Mouse (Mus musculus): ENCODE results near the gene Pmel.
"Not testable (repeated sequence)": the region's sequence is repeated elsewhere in the genome, so short reads cannot be mapped to it uniquely, and the experiment has no call there.

Gene Pmel

DNA sequence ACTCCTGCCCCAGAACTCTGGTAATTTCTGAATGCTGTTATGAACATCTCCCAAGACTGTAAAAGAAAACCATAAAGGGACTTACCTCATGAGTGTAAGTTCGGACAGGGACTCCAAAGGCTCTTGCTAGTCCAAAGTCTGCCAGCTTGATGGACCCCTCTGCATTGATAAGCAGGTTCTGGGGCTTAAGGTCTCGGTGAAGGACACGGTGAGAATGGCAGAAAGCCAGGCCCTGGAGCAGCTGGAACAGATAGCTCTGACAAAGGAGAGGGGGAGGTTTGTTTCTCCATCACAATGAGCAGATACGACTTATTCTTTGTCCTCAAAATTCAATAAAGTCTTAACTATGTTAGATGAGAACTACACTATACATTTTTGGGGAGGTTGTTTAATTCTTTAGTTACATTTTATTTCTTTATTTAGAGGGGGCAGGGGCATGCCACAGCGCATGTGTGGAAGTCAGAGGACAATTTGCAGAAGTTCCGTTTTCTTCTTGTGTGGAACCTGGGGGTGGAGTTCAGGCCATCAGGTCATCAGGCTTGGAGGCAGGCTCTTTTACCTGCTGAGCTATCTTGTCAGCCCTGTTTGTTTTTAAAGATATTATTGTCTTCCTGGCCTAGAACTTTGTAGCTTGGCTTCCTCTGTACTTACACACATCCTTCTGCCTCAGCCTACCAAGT is 1.5 kb upstream of the Pmel start:
- DNase-seq (ENCODE audit: low spot score in 2 of 2): no peak

DNA sequence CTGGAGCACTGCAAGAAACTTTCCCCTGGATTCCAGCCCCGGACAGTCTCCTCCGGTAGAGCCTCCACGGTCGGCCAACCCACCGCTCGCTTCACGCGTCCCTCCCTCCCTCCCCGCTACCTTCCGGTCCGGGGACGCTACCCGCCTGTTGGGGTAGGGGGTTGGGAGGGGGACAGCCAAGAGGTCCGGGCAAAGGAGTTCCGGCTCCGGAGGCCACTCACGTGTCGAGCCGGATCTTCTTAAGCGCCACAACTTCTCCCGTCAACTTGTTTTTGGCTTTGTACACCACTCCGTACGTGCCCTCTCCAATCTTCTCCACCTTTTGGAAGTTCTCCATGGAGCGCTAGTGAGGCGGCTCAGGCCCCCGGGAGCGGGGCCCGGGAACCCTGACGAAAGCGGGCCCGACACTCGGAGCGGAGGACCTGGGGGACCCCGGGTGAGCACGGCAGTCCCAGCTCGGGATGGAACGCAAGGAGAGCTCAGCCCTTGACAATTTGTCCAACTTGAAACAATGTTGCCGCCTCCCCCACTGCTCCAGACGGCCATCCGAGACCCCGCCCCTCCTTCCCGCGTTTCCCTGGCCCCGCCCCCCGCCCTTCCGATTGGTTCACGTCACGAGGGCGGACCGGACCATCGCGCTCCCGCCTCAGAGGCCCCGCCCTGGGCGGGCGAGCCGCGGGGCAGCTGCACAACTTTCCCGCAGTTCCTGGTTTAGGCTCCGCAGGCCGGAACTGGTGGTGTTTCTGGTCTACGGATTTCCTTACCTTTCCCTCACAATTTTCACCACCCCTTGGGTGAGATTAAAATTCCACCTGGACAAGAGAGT is 709 bp downstream of the Pmel start, which contains the start of gene Cdk2:
TSS of gene Cdk2 (minus strand) at position 541 of the 826 bp plus-strand sequence.
- DNase-seq (ENCODE audit: low spot score in 2 of 2): peak; percentile 68 to 87

DNA sequence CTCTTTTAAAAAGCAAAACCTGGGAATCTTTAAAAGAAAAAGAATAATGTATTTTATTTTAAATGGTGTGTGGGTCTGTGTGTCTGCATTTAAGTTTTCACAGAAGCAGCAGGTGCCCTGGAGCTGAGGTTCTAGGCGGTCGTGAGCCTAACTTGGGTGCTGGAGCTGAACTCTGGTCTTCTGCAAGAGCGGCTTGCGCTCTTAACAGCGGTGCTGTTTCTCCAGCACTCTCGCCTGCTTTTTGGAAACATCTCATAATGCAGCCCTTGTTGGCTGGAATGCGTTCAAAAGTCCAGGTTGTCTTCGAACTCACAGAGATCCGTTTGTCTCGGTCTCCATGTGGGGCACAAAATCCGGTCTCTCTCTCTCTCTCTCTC is 1.3 kb downstream of the Pmel start:
- no peak for DNase-seq (ENCODE audit: low spot score in 2 of 2)

DNA sequence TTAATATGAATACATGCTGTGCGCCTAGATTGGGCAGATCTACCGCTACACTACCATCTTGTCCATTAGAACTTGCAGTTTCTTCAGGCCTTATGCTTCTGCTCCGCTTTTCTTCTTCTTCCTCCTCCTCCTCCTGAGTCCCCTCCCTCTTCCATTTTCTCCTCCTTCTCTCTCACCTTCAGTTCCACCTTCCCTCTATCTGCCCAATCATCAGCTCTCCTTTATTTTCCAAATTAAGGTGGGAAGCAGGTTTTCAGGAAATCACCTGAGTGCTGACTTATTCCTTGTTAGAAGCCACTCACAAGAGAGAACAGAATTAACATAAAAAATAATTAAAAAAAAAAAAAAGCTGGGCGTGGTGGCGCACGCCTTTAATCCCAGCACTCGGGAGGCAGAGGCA is 7.3 kb downstream of the Pmel start:
- not testable (repeated sequence) for DNase-seq (ENCODE audit: low spot score in 2 of 2)

DNA sequence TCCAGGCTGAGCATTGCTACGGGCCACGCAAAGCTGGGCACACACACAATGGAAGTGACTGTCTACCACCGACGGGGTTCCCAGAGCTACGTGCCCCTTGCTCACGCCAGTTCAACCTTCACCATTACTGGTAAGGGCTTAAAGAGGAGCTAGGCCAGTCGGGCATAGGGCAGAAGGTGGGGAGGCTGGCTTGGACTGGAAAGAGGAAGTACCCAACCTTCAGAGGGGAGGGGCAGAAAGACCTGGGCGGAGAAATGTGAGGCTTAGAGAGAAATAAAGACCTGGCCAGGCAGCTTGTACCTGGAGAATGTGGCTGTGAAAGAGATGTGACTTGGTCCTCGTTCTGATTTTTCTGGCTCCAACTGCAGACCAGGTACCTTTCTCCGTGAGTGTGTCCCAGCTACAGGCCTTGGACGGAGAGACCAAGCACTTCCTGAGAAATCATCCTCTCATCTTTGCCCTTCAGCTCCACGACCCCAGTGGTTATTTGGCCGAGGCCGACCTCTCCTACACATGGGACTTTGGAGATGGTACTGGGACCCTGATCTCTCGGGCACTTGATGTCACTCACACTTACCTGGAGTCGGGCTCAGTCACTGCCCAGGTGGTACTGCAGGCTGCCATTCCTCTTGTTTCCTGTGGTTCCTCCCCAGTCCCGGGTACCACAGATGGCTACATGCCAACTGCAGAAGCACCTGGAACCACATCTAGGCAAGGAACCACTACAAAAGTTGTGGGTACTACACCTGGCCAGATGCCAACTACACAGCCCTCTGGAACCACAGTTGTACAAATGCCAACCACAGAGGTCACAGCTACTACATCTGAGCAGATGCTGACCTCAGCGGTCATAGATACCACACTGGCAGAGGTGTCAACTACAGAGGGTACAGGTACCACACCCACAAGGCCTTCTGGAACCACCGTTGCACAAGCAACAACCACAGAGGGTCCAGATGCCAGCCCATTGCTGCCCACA is 11.9 kb downstream of the Pmel start:
- no peak for DNase-seq (ENCODE audit: low spot score in 2 of 2)

DNA sequence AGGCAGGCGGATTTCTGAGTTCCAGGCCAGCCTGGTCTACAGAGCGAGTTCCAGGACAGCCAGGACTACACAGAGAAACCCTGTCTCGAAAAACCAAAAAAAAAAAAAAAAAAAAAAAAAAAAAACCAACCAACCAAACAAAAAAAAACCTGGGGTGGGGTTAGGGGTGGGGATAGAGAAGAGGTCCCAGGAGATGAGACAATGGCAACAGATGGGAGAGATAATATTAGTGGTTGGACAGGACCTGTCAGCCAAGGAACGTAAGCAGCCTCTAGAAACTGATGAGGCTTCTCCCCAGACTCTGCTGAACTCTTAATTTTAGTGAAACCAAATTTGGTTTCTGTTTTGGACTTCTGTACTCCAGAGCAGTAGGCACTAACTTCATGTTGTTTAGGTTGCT is 21.5 kb downstream of the Pmel start:
- DNase-seq (ENCODE audit: low spot score in 2 of 2): not testable (repeated sequence)

DNA sequence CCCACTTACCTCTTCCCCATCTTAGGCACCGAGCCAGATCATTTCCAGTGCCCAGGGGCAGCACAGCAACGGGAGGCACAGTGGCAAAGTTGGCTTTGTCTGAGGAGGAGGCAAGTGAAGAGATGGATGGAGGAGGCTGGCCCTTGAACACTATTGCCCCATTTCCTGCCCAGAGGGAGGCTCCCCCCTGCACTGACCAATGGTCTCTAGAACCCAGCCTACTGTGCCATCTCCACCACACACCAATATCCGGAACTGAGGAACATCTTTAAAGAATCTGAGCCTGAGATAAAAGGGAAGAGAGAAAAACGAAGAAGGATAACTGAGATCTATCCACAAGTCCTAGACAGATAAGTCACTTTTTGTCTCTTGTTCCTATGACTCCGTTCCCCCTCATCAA is 24.1 kb downstream of the Pmel start:
- no peak for DNase-seq (ENCODE audit: low spot score in 2 of 2)

DNA sequence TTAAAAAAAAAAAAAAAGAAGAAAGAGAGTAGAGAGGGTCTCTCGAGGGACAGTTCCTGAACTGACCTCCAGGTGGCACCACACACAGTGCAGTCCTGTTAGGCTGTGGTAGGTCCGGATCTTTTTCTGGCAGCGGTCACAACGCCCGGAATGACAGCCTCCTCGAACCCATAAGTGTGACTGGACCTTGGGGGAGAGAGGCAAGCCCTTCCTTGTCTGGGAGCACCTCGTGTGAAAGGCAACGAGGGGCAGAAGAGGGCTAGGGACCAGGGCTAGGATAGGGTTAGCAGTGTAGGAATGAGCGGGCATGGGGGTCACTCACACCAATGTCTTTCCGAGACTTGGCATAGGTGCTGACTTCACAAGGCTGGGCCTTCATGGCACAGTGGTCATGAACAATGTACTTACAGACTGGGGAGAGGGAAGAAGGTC is 27.0 kb downstream of the Pmel start:
- peak in 1 of 2 experiments; percentile 49 for DNase-seq (ENCODE audit: low spot score in 2 of 2)

DNA sequence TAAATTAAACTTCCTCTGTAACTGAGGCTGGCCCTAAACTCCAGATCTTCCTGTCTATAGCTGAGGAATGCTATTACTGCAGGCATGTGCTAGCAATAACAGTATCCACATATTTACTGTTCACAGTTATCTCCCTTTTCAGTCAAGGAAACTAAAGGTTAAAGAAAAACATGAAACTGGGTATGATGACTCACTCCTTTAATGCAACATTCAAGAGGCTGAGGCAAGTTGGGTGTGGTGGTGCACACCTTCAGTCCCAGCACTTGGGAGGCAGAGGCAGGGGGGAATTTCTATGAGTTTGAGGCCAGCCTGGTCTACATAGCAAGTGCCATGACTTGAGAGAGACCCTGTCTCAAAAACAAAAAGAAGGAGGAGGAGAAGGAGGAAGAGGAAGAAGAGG is 28.0 kb downstream of the Pmel start:
- DNase-seq (ENCODE audit: low spot score in 2 of 2): no peak

DNA sequence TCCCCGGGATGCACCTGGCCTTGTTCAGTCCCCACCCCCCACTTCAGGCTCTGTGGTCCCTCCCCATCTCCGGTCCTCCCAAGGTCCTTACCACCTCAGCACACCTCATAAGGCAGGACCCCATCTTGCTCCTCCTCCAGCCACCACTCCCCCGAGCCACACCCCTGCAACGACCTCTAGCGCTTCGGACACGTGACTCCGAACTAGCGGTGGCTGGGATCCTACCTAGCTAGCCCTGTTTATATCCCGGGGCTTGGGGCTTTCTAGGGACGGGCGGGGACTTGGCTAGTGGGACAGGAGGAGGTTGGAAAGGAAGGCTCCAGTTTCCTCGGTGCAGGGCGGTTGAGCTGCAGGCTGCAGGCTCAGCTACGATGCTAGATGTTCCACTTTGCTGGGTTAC is 33.4 kb downstream of the Pmel start:
- no peak for DNase-seq (ENCODE audit: low spot score in 2 of 2)

DNA sequence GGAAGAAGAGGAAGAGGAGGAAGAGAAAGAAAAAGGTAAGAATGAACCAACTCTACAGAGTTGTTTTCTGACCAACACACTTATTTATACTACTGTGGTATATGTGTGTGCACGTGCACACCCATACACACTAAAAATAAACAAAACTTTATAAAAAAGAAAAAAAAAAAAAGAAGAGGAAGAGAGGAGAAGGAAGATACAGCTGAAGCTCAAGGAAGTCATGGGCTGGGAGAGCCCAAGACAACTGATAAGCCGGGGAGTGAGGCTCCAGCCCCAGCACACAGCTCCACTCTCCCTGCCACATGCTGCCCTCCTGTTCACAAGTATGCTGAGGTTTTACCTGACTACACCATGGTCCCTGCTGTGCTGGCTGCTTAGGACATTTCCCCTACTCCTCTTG is 36.3 kb downstream of the Pmel start:
- DNase-seq (ENCODE audit: low spot score in 2 of 2): no peak

DNA sequence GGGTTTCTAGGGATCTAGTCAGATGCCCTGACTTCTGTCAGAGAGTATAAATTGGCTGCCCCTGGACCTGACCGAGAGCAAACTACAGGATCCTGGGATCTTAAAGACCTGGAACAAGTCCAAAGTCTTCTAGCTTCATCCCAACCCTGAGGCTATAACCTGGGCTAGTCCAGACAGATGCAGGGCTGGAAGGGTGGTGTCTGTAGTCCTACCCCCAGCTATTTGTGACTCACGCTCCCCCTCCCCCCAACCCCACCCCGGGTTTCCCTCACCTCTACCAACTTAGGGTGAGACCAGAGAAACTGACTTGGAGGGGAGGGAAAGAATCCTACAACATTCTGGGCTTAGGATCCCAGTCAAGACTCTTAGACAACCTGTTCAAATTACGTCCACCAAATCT is 38.6 kb downstream of the Pmel start:
- DNase-seq (ENCODE audit: low spot score in 2 of 2): no peak

DNA sequence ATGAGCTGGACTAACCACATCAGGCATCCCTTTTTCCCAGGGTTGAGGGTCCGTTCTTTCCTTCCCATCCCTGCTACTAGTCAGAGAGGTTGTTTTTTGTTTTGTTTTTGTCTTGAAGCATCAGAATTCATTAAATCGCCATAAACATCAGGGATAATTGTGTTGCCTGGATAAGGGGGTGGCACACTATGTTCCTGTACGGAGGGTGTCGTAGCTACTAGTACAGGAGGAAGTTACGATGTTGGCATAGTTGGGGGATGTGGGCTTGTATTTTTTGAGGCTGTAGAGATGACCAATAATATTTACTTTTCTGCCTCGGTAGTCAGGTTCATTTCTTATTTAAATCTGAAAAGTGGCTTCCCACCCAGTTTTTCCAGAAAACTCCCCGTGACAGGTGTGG is 39.2 kb downstream of the Pmel start:
- DNase-seq (ENCODE audit: low spot score in 2 of 2): no peak

DNA sequence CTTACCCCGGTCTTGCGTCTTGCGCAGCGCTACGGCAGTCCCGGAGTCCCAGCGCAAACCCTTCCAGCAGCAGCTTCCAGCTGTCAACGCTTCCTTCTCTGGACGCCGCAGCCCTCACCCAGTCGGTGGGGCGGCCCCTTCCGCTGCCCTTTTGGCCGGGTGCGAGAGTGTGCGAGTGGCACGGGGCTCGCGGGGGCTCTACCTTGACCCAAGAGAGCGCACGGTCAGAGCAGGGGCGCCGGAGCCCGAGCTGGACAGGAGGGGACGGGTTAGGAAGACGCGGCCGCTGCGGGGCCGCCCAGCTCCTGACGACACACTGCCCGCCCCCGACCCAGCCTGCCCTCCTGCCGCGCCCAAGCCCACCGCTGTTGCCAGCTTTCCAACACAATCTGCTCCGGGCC is 39.8 kb downstream of the Pmel start:
- DNase-seq (ENCODE audit: low spot score in 2 of 2): peak in 1 of 2 experiments; percentile 37

DNA sequence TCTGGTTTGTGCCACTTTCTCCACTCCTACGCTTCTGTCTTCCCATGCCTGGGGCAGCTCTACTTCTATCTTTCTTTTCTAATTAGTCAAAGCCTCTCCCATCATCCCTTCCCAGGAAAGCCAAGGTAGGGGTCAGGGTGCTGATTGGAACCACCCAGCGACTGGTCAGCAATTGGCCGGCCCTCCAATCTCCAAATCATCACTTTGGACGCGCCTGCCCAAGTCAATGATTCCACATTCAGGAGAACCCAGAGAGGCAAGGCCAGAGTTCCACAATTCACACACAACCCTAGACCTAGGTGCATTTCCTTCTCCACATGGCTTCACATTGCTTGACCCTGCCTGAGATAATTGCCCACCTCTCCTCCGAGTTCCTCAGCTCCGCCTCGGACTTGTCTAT is 40.2 kb downstream of the Pmel start:
- no peak for DNase-seq (ENCODE audit: low spot score in 2 of 2)

DNA sequence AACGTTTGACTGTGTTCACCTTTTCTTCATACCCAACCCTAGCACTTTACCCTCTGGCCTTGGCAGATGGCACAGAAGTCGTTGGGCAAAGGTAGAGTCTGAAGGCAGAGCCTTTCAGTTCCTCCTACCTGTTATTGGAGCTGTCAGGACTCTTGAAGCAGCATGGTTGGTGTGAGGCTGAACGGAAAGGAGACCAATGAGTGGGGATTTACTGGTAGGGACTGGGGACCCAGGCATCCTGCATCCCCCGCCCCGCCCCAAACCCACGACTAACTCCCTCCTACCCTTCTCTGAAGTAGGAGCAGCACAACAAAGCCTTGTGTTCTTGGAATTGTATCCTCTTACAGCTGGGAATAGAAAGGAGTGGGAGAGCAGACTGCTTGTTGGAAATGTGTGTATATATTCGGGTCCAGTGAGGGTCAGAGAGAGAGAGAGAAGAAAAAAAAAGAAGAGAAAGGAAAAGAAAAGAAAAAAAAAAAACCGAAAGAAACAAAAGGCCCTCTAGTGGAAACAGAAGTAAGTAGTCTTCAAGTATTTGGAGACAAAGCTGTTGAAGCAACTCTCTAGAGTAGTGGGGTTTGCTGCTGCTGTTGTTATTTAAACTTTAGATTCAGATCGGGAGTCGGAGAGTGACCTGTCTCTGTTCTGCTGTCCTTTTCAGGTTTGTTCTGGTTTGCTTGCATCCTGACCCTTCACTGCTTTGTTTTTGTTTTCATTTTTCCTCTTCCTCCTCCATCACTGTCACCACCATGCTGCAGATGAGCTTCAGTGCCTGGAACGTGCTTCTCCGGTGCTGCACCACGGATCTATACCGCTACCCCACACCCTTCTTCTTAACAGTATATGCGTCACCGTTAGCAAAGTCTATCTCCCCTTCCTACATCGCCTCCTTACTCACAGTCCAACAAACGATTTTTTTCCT is 40.9 kb downstream of the Pmel start, which contains the start of gene Dgka:
TSS of gene Dgka (minus strand) at position 176 of the 922 bp plus-strand sequence.
- no peak for DNase-seq (ENCODE audit: low spot score in 2 of 2)

DNA sequence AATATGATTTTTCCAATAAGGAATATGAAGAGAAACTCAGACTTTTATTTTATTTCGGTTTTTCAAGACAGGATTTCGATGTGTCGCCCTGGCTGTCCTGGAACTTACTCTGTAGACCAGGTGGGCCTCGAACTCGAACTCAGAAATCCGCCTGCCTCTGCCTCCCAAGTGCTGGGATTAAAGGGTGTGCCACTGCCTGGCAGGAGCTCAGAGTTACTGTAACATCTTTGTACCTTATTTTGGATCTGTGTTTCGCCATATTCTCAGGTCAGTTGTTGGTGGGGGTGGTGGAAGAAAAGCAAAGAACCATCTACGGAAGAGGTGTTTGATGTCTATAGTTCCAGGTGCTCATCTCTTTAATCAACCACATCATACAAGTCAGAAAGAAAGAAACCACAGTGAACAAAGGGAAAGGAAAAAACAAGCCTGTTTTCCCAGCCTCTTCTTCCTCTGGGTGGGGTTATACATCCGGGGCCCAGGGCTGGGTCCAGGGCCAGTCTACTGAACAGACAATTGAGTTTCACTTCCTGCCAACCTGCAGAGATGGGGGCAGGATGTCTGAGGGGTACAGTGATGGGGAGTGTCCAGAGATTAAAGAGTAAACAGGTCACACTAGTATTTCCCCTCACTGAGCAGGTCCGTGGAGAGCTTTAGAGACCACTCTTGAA is 42.1 kb downstream of the Pmel start:
- no peak for DNase-seq (ENCODE audit: low spot score in 2 of 2)

DNA sequence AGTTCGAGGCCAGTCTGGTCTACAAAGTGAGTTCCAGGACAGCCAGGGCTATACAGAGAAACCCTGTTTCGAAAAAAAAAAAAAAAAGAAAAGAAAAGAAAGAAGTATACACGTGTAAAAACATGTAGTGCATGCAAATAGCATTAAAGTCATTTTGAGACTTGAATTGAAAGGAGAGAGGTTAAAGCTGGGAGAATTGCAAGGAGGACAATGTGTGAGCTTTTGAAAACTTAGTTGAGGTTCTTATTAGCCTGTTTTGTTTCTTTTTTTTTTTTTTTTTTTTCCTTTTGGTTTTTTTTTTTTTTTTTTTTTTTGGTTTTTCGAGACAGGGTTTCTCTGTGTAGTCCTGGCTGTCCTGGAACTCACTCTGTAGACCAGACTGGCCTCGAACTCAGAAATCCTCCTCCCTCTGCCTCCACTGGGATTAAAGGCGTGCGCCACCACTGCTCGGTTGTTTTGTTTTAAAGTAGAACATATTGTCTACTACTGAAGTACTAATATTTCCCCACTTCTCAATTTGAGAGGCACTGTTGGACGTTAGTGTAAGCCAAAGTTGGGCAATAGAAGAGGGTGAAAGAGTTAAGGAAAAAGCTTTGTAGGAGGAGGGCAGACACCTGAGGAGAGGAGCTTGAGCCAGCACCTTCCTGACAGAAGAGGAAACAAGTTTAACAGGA is 43.1 kb downstream of the Pmel start:
- no peak for DNase-seq (ENCODE audit: low spot score in 2 of 2)

DNA sequence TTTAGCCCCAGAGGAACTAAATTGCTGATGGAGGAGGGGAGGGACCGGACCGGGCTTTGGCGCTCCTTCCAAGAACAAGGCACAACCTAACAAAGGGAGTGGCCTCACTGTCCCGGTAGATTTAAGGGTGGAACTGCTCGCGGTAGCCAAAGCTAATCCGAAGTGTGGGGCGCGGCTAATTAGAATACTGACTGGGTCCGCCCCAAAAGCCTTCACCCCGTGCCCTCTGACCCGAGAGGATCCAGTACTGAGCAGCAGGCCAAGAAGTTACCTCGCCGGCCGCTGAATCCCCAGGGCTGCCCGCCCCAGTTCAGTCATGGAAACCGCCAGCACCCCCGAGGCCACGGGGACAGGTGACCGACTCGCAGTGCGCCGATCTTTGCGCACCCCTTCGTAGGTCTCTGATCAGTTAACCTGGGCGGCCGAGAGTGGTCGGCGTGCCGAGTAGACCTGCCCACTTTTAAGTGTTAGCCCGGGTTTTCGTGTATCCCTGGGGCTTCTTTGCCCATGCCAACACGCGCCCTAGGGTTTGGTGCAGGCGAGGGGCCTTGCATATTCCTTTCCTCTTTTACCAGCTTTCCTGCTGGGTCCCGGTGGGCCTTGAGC is 43.8 kb downstream of the Pmel start, which contains the start of gene Pym1:
TSS of gene Pym1 (plus strand) at position 244 of the 606 bp plus-strand sequence.
- peak; percentile 48 to 53 for DNase-seq (ENCODE audit: low spot score in 2 of 2)

Data from frontal cortex, postnatal 10 days (tissue).